ENCODE assay signal across 26 mouse cellular contexts in the genomic region with DNA sequence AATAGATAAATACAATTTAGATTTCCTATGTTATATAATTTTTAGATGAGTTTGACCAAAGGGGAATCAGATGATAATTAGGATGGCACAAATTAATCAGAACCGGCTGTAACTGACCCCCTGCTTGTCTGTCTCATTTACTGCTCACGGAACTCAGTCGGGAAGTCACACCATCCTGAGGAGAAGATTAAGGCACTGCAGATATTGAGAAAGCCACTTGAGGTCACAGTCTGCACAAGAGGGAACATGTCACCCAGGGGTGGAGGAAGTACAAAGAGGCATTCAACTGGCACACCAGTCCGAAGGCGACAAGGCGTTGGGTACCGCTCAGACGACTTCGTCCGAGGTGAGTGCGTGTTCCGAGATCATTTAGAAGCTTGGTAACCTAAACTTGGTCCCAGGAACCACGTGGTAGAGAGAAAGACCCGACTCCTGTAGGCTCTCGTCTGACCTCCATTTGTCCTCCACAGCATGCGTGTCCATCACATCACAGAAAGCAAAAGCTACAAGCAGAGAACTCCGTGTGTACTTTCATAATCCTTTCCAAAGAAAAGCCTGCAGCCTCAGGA. TPM values are rescaled to one million over a fixed set of nuclear protein-coding genes. Genes with fewer than 3 reads are reported as not detected.
DNase-seq lines count a peak whose midpoint lies in the region; ATAC-seq lines count a peak whose summit lies in the region.
"Had no signal": no experiment of that assay in that cellular context is flagged by ENCODE, and none has a peak within 500 bp of the region (broad histone marks: within the 10 kb centered on the region; RNA-seq: fewer than 3 reads in every experiment).

No protein-coding gene starts in this region.

- H3K36me3 ChIP-seq in erythroblast, embryonic 14.5 days (ENCODE audit: control insufficient read depth): peaks cover 34% of the 10 kb centered on the region
- no peaks in the 10 kb centered on the region for H3K36me3 ChIP-seq in hindbrain, embryonic 10.5 days
- H3K36me3 ChIP-seq in hindbrain, embryonic 14.5 days (replicated peaks; ENCODE audit: control insufficient read depth, insufficient read depth): no peaks in the 10 kb centered on the region
- H3K36me3 ChIP-seq in liver, embryonic 12.5 days: no peaks in the 10 kb centered on the region
- H3K36me3 ChIP-seq: embryonic facial prominence, embryonic 12.5 days; hindbrain, embryonic 13.5 days; limb, embryonic 10.5 days; midbrain, embryonic 13.5 days had no signal

- H3K4me2 ChIP-seq in hindbrain, embryonic 14.5 days (replicated peaks): no peak overlapping the region
- H3K4me2 ChIP-seq in liver, embryonic 12.5 days: peak overlapping the region; percentile 58
- H3K4me2 ChIP-seq: embryonic facial prominence, embryonic 12.5 days; forebrain, embryonic 13.5 days; hindbrain, embryonic 13.5 days; midbrain, embryonic 13.5 days had no signal

- no peak for ATAC-seq in erythroblast, adult 5-6 weeks (replicated peaks; ENCODE audit: low FRiP score, poor library complexity, severe bottlenecking)
- ATAC-seq in hindbrain, embryonic 14.5 days (ENCODE audit: low FRiP score): no peak
- ATAC-seq in liver, embryonic 12.5 days: no peak
- 0 out of 2 replicates have a peak, but pooled peaks have one; percentile 20 for ATAC-seq in megakaryocyte, adult 5-6 weeks (ENCODE audit: poor library complexity, severe bottlenecking)
- ATAC-seq: forebrain, embryonic 13.5 days; inflammation-experienced regulatory T-cells, adult 6 months; lung, postnatal 0 days; midbrain, embryonic 13.5 days; Patski had no signal

- no peaks in the 10 kb centered on the region for H3K9me3 ChIP-seq in erythroblast, embryonic 14.5 days (ENCODE audit: control insufficient read depth, low read length)
- no peaks in the 10 kb centered on the region for H3K9me3 ChIP-seq in hindbrain, embryonic 10.5 days
- no peaks in the 10 kb centered on the region for H3K9me3 ChIP-seq in hindbrain, embryonic 14.5 days (ENCODE audit: control insufficient read depth, low read length)
- no peaks in the 10 kb centered on the region for H3K9me3 ChIP-seq in liver, embryonic 12.5 days (replicated peaks)
- H3K9me3 ChIP-seq: embryonic facial prominence, embryonic 12.5 days; forebrain, embryonic 13.5 days; hindbrain, embryonic 13.5 days; limb, embryonic 10.5 days; midbrain, embryonic 13.5 days had no signal

- 86% methylated on average over 17 of the region's 17 CpGs for WGBS in hindbrain, embryonic 10.5 days
- WGBS in hindbrain, embryonic 14.5 days: 75% methylated on average over 17 of the region's 17 CpGs
- 74% methylated on average over 17 of the region's 17 CpGs for WGBS in liver, embryonic 12.5 days (ENCODE audit: insufficient replicate concordance)

- H3K4me3 ChIP-seq in erythroblast, embryonic 14.5 days (replicated peaks): peak overlapping the region; percentile 63
- no peak overlapping the region for H3K4me3 ChIP-seq in hindbrain, embryonic 10.5 days
- H3K4me3 ChIP-seq in hindbrain, embryonic 14.5 days (replicated peaks; ENCODE audit: low read length): no peak overlapping the region
- peak overlapping the region; percentile 37 for H3K4me3 ChIP-seq in liver, embryonic 12.5 days
- H3K4me3 ChIP-seq: embryonic facial prominence, embryonic 12.5 days; forebrain, embryonic 13.5 days; hindbrain, embryonic 13.5 days; limb, embryonic 10.5 days; midbrain, embryonic 13.5 days had no signal

- no peak for DNase-seq in hindbrain, embryonic 10.5 days (ENCODE audit: low spot score)
- no peak for DNase-seq in hindbrain, embryonic 14.5 days (ENCODE audit: low spot score)
- DNase-seq in thymus, postnatal 36 days: no peak
- DNase-seq in left cerebral cortex, adult 9 months (ENCODE audit: low spot score in 2 of 2): no peak
- DNase-seq: adrenal gland, postnatal 36 days; cerebellum, adult 11 months; cerebellum, postnatal 14 days; kidney, adult 18-20 months; kidney, postnatal 4 days; layer of hippocampus, adult 9-11 months; right cerebral cortex, postnatal 14 days; thymus, adult 2 months had no signal

- peak overlapping the region; percentile 31; the same call in 1 of the 2 replicates for H3K27ac ChIP-seq in hindbrain, embryonic 10.5 days
- no peak overlapping the region for H3K27ac ChIP-seq in hindbrain, embryonic 14.5 days
- H3K27ac ChIP-seq in liver, embryonic 12.5 days: peak overlapping the region; percentile 99
- H3K27ac ChIP-seq: embryonic facial prominence, embryonic 12.5 days; forebrain, embryonic 13.5 days; hindbrain, embryonic 13.5 days; macrophage; midbrain, embryonic 13.5 days; stomach, postnatal 0 days had no signal

- H3K9ac ChIP-seq in hindbrain, embryonic 14.5 days: no peak overlapping the region
- peak overlapping the region; percentile 86 for H3K9ac ChIP-seq in liver, embryonic 12.5 days
- H3K9ac ChIP-seq: embryonic facial prominence, embryonic 12.5 days; forebrain, embryonic 13.5 days; hindbrain, embryonic 13.5 days; midbrain, embryonic 13.5 days had no signal

- H3K4me1 ChIP-seq in erythroblast, embryonic 14.5 days (ENCODE audit: control insufficient read depth): peaks cover 96% of the 10 kb centered on the region
- H3K4me1 ChIP-seq in hindbrain, embryonic 10.5 days (replicated peaks): 0 out of 2 replicates have a peak, but pooled peaks cover 3% of the 10 kb centered on the region
- H3K4me1 ChIP-seq in hindbrain, embryonic 14.5 days (replicated peaks; ENCODE audit: control insufficient read depth, insufficient read depth, low read length): no peaks in the 10 kb centered on the region
- peaks cover 81% of the 10 kb centered on the region for H3K4me1 ChIP-seq in liver, embryonic 12.5 days
- H3K4me1 ChIP-seq: embryonic facial prominence, embryonic 12.5 days; forebrain, embryonic 13.5 days; hindbrain, embryonic 13.5 days; midbrain, embryonic 13.5 days had no signal

- H3K27me3 ChIP-seq in erythroblast, embryonic 14.5 days (ENCODE audit: control insufficient read depth): no peaks in the 10 kb centered on the region
- no peaks in the 10 kb centered on the region for H3K27me3 ChIP-seq in hindbrain, embryonic 10.5 days (ENCODE audit: insufficient read depth, poor library complexity, severe bottlenecking)
- no peaks in the 10 kb centered on the region for H3K27me3 ChIP-seq in hindbrain, embryonic 14.5 days (ENCODE audit: control insufficient read depth, insufficient read depth, low read length)
- no peaks in the 10 kb centered on the region for H3K27me3 ChIP-seq in liver, embryonic 12.5 days (replicated peaks)
- H3K27me3 ChIP-seq: embryonic facial prominence, embryonic 12.5 days; forebrain, embryonic 13.5 days; hindbrain, embryonic 13.5 days; midbrain, embryonic 13.5 days; Patski had no signal

RNA-seq across cellular contexts. Expression of a gene that starts 26.8 kb away (rescaled TPM):
- polyA plus RNA-seq in erythroblast, embryonic 14.5 days (2012): 13.6 and 18.4 TPM in 2 replicates
- total RNA-seq in erythroblast, adult 5-6 weeks (2015; ENCODE audit: low replicate concordance): 40.5 and 44.1 TPM in 2 replicates
- total RNA-seq in erythroblast, adult 5-6 weeks (2017; ENCODE audit: low replicate concordance): 240 and 313 TPM in 2 replicates
- polyA plus RNA-seq in hindbrain, embryonic 10.5 days (2016; fragmentation: Nextera tagmentation; extraction: Ambion mirVana): 37.8 and 46.9 TPM in 2 replicates
- 50.7 and 56.3 TPM in 2 replicates for polyA plus RNA-seq in hindbrain, embryonic 14.5 days (2014; fragmentation: Nextera tagmentation; extraction: Ambion mirVana)
- polyA plus RNA-seq in liver, embryonic 12.5 days (2016; fragmentation: Nextera tagmentation; extraction: Ambion mirVana): 76.2 and 78.4 TPM in 2 replicates
- 18.7 and 22.8 TPM in 2 replicates for total RNA-seq in megakaryocyte, adult 5-6 weeks (2015)
- total RNA-seq in megakaryocyte, adult 5-6 weeks (2017): 52.4 and 70.8 TPM in 2 replicates

Comparison
In these comparisons a context has a peak if more than half of its experiments do, and no peak if none do; other contexts are left out.
1. H3K4me3 ChIP-seq: peak in erythroblast, embryonic 14.5 days (single experiment) and liver, embryonic 12.5 days (single experiment); none in hindbrain, embryonic 10.5 days (single experiment) and hindbrain, embryonic 14.5 days (single experiment).